Mouse (Mus musculus) midbrain, embryonic 14.5 days (tissue): ENCODE measurements around the gene Cs. TPM values are rescaled to one million over a fixed set of nuclear protein-coding genes. Genes with fewer than 3 reads are reported as not detected.

Source experiments
- ATAC-seq: fragments of 200-750 bp; cut with Nextera tagmentation; 2 replicates; pipeline ENCODE4 v1.8.0; 2017; ENCODE audit warnings: moderate number of reproducible peaks, moderate library complexity; ENCODE audit not compliant: low FRiP score, low TSS enrichment
- DNase-seq: peaks from one replicate; pipeline ENCODE4 v3.0.0-alpha.2; 2015
- H3K27ac ChIP-seq: fragments of 300-500 bp; sonication (generic); replicated peaks from 2 replicates; pipeline ENCODE4 v1.5.1; 2014; ENCODE audit warnings: mild to moderate bottlenecking, low read depth, low read length, moderate library complexity
- H3K27me3 ChIP-seq: fragments of 300-500 bp; sonication (generic); 2 replicates; pipeline ENCODE4 v1.6.1; 2014; ENCODE audit warnings: low read length, control low read depth, mixed read lengths; ENCODE audit not compliant: control insufficient read depth, insufficient read depth
- H3K36me3 ChIP-seq: fragments of 300-500 bp; sonication (generic); 2 replicates; pipeline ENCODE4 v1.6.1; 2014; ENCODE audit warnings: low read length, control low read depth; ENCODE audit not compliant: control insufficient read depth, insufficient read depth
- H3K4me1 ChIP-seq: fragments of 300-500 bp; sonication (generic); 2 replicates; pipeline ENCODE4 v1.6.1; 2014; ENCODE audit warnings: mild to moderate bottlenecking, antibody characterized with exemption, low read length, control low read depth; ENCODE audit not compliant: control insufficient read depth, insufficient read depth
- H3K4me2 ChIP-seq: fragments of 300-500 bp; sonication (generic); 2 replicates; pipeline ENCODE4 v1.6.1; 2014; ENCODE audit warnings: mild to moderate bottlenecking, low read length, moderate library complexity
- H3K4me3 ChIP-seq: fragments of 300-500 bp; sonication (generic); replicated peaks from 2 replicates; pipeline ENCODE4 v1.5.1; 2014; ENCODE audit warnings: low read depth, low read length
- H3K9ac ChIP-seq: fragments of 300-500 bp; sonication (generic); replicated peaks from 2 replicates; pipeline ENCODE4 v1.6.1; 2014; ENCODE audit warnings: mild to moderate bottlenecking, low read length, moderate library complexity
- H3K9me3 ChIP-seq: fragments of 300-500 bp; sonication (generic); 2 replicates; pipeline ENCODE4 v1.6.1; 2016; ENCODE audit warnings: low read length, control low read depth, mixed read lengths; ENCODE audit not compliant: control insufficient read depth
- WGBS: fragments of 180-500 bp; shearing (Covaris S2); extraction: QIAGEN DNeasy Blood & Tissue Kit; methylation state at CpG from one replicate; pipeline ENCODE4 v1.1.7; 2014; 5-methylcytosine and 5-hydroxymethylcytosine counted together
- polyA plus RNA-seq: library from polyadenylated mRNA; unstranded; fragments of >200 nt; fragmentation: Nextera tagmentation; extraction: Ambion mirVana; gene quantifications from 2 replicates; pipeline ENCODE4 v1.2.1, GENCODE M21; 2014

Gene Cs
- polyA plus RNA-seq, 1 experiment from 2014 or later, result 247 TPM

GRCm38 (mm10) chr10:128385902-128386301, 48.4 kb downstream of the Cs start:
- WGBS, result 95% methylated on average over 7 of the region's 7 CpGs
- Histone ChIP-seq H3K4me3 (no peak overlapping the region), H3K9me3 (no peaks in the 10 kb centered on the region), H3K4me2 (no peak overlapping the region), H3K36me3 (peaks cover 98% of the 10 kb centered on the region), H3K27me3 (no peaks in the 10 kb centered on the region), H3K4me1 (no peaks in the 10 kb centered on the region), H3K9ac (no peak overlapping the region), H3K27ac (no peak overlapping the region)
- ATAC-seq, result no peak
- no peak for DNase-seq

GRCm38 (mm10) chr10:128388941-128389340, 51.4 kb downstream of the Cs start:
- Histone ChIP-seq H3K36me3 (peaks cover 100% of the 10 kb centered on the region), H3K4me2 (no peak overlapping the region), H3K4me3 (no peak overlapping the region), H3K27me3 (no peaks in the 10 kb centered on the region), H3K9me3 (no peaks in the 10 kb centered on the region), H3K4me1 (no peaks in the 10 kb centered on the region), H3K9ac (no peak overlapping the region), H3K27ac (no peak overlapping the region)
- no peak for ATAC-seq
- no peak for DNase-seq
- WGBS, result 90% methylated on average over 14 of the region's 14 CpGs

- Histone ChIP-seq H3K4me1 (no peaks in the 10 kb centered on the region), H3K4me2 (no peak overlapping the region), H3K9me3 (no peaks in the 10 kb centered on the region), H3K4me3 (no peak overlapping the region), H3K27me3 (no peaks in the 10 kb centered on the region), H3K36me3 (peaks cover 100% of the 10 kb centered on the region), H3K27ac (no peak overlapping the region), H3K9ac (no peak overlapping the region)
- WGBS, result 88% methylated on average over 6 of the region's 6 CpGs
- DNase-seq (no peak), ATAC-seq (no peak)
Measured at GRCm38 (mm10) chr10:128389570-128389969, 52.0 kb downstream of the Cs start.

GRCm38 (mm10) chr10:128390366-128390765, 52.8 kb downstream of the Cs start:
- Histone ChIP-seq H3K27ac (no peak overlapping the region), H3K36me3 (peaks cover 95% of the 10 kb centered on the region), H3K4me3 (no peak overlapping the region), H3K9ac (no peak overlapping the region), H3K9me3 (no peaks in the 10 kb centered on the region), H3K4me2 (no peak overlapping the region), H3K27me3 (no peaks in the 10 kb centered on the region), H3K4me1 (no peaks in the 10 kb centered on the region)
- no peak for ATAC-seq
- WGBS, result 85% methylated on average over 12 of the region's 12 CpGs
- no peak for DNase-seq

- no peak for ATAC-seq
- H3K9me3 ChIP-seq, result no peaks in the 10 kb centered on the region
- H3K36me3 ChIP-seq, result peaks cover 92% of the 10 kb centered on the region
- H3K27me3 ChIP-seq, result no peaks in the 10 kb centered on the region
- H3K4me3 ChIP-seq, result no peak overlapping the region
- no peak for DNase-seq
- no peak overlapping the region for H3K4me2 ChIP-seq
- no peaks in the 10 kb centered on the region for H3K4me1 ChIP-seq
- WGBS, result 82% methylated on average over 6 of the region's 6 CpGs
- H3K9ac ChIP-seq, result no peak overlapping the region
- H3K27ac ChIP-seq, result no peak overlapping the region
Measured at GRCm38 (mm10) chr10:128391850-128392249, 54.3 kb downstream of the Cs start.

GRCm38 (mm10) chr10:128396017-128396673, 58.6 kb downstream of the Cs start:
- H3K36me3 ChIP-seq, result peaks cover 49% of the 10 kb centered on the region
- 69% methylated on average over 11 of the region's 11 CpGs for WGBS
- DNase-seq (no peak), ATAC-seq (0 out of 2 replicates have a peak, but pooled peaks have one; percentile 22)
- no peak overlapping the region for H3K4me2 ChIP-seq
- H3K9ac ChIP-seq, result no peak overlapping the region
- H3K4me3 ChIP-seq, result no peak overlapping the region
- H3K27me3 ChIP-seq, result no peaks in the 10 kb centered on the region
- no peak overlapping the region for H3K27ac ChIP-seq
- H3K9me3 ChIP-seq, result no peaks in the 10 kb centered on the region
- no peaks in the 10 kb centered on the region; the same call in 1 of the 2 replicates for H3K4me1 ChIP-seq

GRCm38 (mm10) chr10:128396716-128397264, 59.3 kb downstream of the Cs start:
- no peaks in the 10 kb centered on the region for H3K9me3 ChIP-seq
- H3K4me2 ChIP-seq, result no peak overlapping the region
- H3K4me3 ChIP-seq, result no peak overlapping the region
- WGBS, result 67% methylated on average over 10 of the region's 10 CpGs
- H3K4me1 ChIP-seq, result no peaks in the 10 kb centered on the region; the same call in 1 of the 2 replicates
- H3K36me3 ChIP-seq, result peaks cover 48% of the 10 kb centered on the region
- H3K27ac ChIP-seq, result no peak overlapping the region
- no peak overlapping the region for H3K9ac ChIP-seq
- DNase-seq, result no peak
- no peaks in the 10 kb centered on the region for H3K27me3 ChIP-seq
- ATAC-seq, result no peak

GRCm38 (mm10) chr10:128397466-128397865, 59.9 kb downstream of the Cs start:
- H3K9ac ChIP-seq, result no peak overlapping the region; the same call in 1 of the 2 replicates
- no peak overlapping the region for H3K4me3 ChIP-seq
- 53% methylated on average over 7 of the region's 7 CpGs for WGBS
- DNase-seq (no peak), ATAC-seq (no peak)
- no peaks in the 10 kb centered on the region for H3K27me3 ChIP-seq
- peaks cover 41% of the 10 kb centered on the region for H3K36me3 ChIP-seq
- no peaks in the 10 kb centered on the region; the same call in 1 of the 2 replicates for H3K4me1 ChIP-seq
- no peak overlapping the region for H3K27ac ChIP-seq
- H3K9me3 ChIP-seq, result no peaks in the 10 kb centered on the region
- H3K4me2 ChIP-seq, result no peak overlapping the region

- Histone ChIP-seq H3K36me3 (peaks cover 18% of the 10 kb centered on the region; the same call in 1 of the 2 replicates), H3K4me3 (no peak overlapping the region), H3K27me3 (no peaks in the 10 kb centered on the region), H3K9ac (no peak overlapping the region), H3K4me2 (no peak overlapping the region), H3K4me1 (no peaks in the 10 kb centered on the region; the same call in 1 of the 2 replicates), H3K27ac (no peak overlapping the region), H3K9me3 (no peaks in the 10 kb centered on the region)
- DNase-seq (no peak), ATAC-seq (no peak)
- WGBS, result 45% methylated on average over 5 of the region's 5 CpGs
Measured at GRCm38 (mm10) chr10:128400338-128400737, 62.8 kb downstream of the Cs start.
